In the genomic region with DNA sequence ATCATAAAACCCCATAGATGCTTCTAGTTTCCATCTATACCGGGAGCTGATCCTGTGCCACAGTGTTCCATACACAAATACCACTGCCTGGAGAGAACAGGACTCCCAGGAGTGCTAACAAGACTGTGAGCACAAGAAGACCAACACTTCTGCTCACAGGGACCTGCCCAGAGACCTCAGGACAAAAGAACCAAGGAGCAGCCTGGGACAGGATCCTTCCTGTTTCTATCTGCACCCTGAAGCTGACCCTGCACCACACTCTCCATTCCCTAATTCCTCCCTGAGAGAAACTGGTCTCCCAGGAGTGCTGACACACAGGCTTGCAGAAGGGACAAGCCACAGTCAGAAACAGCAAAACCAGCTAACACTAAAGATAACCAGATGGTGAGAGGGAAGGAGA, we compare ENCODE assay signal across 28 mouse cellular contexts. TPM values are rescaled to one million over a fixed set of nuclear protein-coding genes. Genes with fewer than 3 reads are reported as not detected.
"Had no signal": no experiment of that assay in that cellular context is flagged by ENCODE, and none has a peak within 500 bp of the region (broad histone marks: within the 10 kb centered on the region; RNA-seq: fewer than 3 reads in every experiment).

No protein-coding gene starts in this region.

- H3K4me1 ChIP-seq: embryonic facial prominence, embryonic 10.5 days; embryonic facial prominence, embryonic 12.5 days; embryonic facial prominence, embryonic 13.5 days; embryonic facial prominence, embryonic 15.5 days; forebrain, embryonic 10.5 days; forebrain, embryonic 12.5 days; forebrain, embryonic 13.5 days; forebrain, embryonic 15.5 days had no signal

- H3K27ac ChIP-seq: embryonic facial prominence, embryonic 10.5 days; embryonic facial prominence, embryonic 12.5 days; embryonic facial prominence, embryonic 13.5 days; embryonic facial prominence, embryonic 15.5 days; forebrain, embryonic 10.5 days; forebrain, embryonic 12.5 days; forebrain, embryonic 13.5 days; forebrain, embryonic 15.5 days; gastrocnemius, adult 2 months; heart, adult 2 months had no signal

- H3K36me3 ChIP-seq: embryonic facial prominence, embryonic 10.5 days; embryonic facial prominence, embryonic 12.5 days; embryonic facial prominence, embryonic 13.5 days; embryonic facial prominence, embryonic 15.5 days; forebrain, embryonic 10.5 days; forebrain, embryonic 12.5 days; forebrain, embryonic 15.5 days had no signal

- H3K4me3 ChIP-seq: embryonic facial prominence, embryonic 10.5 days; embryonic facial prominence, embryonic 12.5 days; embryonic facial prominence, embryonic 13.5 days; embryonic facial prominence, embryonic 15.5 days; erythroblast, embryonic 14.5 days; forebrain, embryonic 10.5 days; forebrain, embryonic 12.5 days; forebrain, embryonic 13.5 days; forebrain, embryonic 15.5 days; gastrocnemius, adult 2 months; heart, adult 2 months had no signal

- H3K9me3 ChIP-seq: embryonic facial prominence, embryonic 10.5 days; embryonic facial prominence, embryonic 12.5 days; embryonic facial prominence, embryonic 13.5 days; embryonic facial prominence, embryonic 15.5 days; forebrain, embryonic 10.5 days; forebrain, embryonic 12.5 days; forebrain, embryonic 13.5 days; forebrain, embryonic 15.5 days had no signal

- H3K27me3 ChIP-seq: embryonic facial prominence, embryonic 12.5 days; embryonic facial prominence, embryonic 13.5 days; embryonic facial prominence, embryonic 15.5 days; forebrain, embryonic 12.5 days; forebrain, embryonic 13.5 days; forebrain, embryonic 15.5 days had no signal

- DNase-seq: cerebellum, adult 2 months; cerebellum, adult 8-10 months; cerebellum, adult 9-10 months; cerebellum, adult 9-11 months; cerebellum, postnatal 10 days; cerebellum, postnatal 14 days; cerebellum, postnatal 25 days; cerebellum, postnatal 36 days; embryo, embryonic 11 days; forebrain, postnatal 0 days; gastrocnemius, adult 2 months; gastrocnemius, postnatal 10 days; gastrocnemius, postnatal 14 days; gastrocnemius, postnatal 25 days; gastrocnemius, postnatal 36 days; heart, adult 18-20 months; heart, adult 2 months had no signal

RNA-seq across cellular contexts. Expression of a gene that starts 21.8 kb away (rescaled TPM):
- total RNA-seq: common myeloid progenitor, adult 5-6 weeks; granulocyte monocyte progenitor cell, adult 5-6 weeks had no signal
- polyA plus RNA-seq: erythroblast, embryonic 14.5 days had no signal
